Mouse (Mus musculus) C2C12 (cell line): ENCODE data around the gene Uvrag. TPM values are rescaled to one million over a fixed set of nuclear protein-coding genes. Genes with fewer than 3 reads are reported as not detected.

Source experiments
- H3K27me3 ChIP-seq: one replicate; pipeline ENCODE4 v1.6.1; 2011; ENCODE audit not compliant: control insufficient read depth, insufficient read depth, insufficient read length
- H3K36me3 ChIP-seq: one replicate; pipeline ENCODE4 v1.6.1; 2011; ENCODE audit not compliant: control insufficient read depth, insufficient read depth
- H3K4me3 ChIP-seq: one replicate; pipeline ENCODE4 v1.5.1; 2011; ENCODE audit warnings: mild to moderate bottlenecking, control low read depth; ENCODE audit not compliant: poor library complexity, insufficient read depth, severe bottlenecking
- H3K79me2 ChIP-seq: one replicate; pipeline ENCODE4 v1.6.1; 2011; ENCODE audit not compliant: control insufficient read depth, insufficient read depth
- H3K79me3 ChIP-seq: one replicate; pipeline ENCODE4 v1.6.1; 2011; ENCODE audit warnings: low read depth, control low read depth
- H3ac ChIP-seq: one replicate; pipeline ENCODE3; 2011; ENCODE audit warnings: low read depth; ENCODE audit not compliant: control insufficient read depth, insufficient read length
- CEBPB ChIP-seq: IDR thresholded peaks from one replicate; pipeline ENCODE4 v1.6.1; 2011; ENCODE audit warnings: low read depth, mild to moderate bottlenecking, control low read depth, moderate library complexity
- CTCF ChIP-seq: IDR thresholded peaks from one replicate; pipeline ENCODE4 v1.5.1; 2011; ENCODE audit not compliant: control insufficient read depth, insufficient read depth, insufficient read length
- FOSL1 ChIP-seq: IDR thresholded peaks from one replicate; pipeline ENCODE4 v1.8.0; 2011; ENCODE audit warnings: mild to moderate bottlenecking, low read length; ENCODE audit not compliant: poor library complexity, insufficient read depth, severe bottlenecking
- MAX ChIP-seq: IDR thresholded peaks from one replicate; pipeline ENCODE4 v1.6.1; 2011; ENCODE audit warnings: mild to moderate bottlenecking, control low read depth
- MYOD1 ChIP-seq: IDR thresholded peaks from one replicate; pipeline ENCODE4 v1.6.1; 2011; ENCODE audit warnings: low read depth; ENCODE audit not compliant: control insufficient read depth, insufficient read length
- MYOG ChIP-seq: IDR thresholded peaks from one replicate; pipeline ENCODE4 v1.6.1; 2011; ENCODE audit not compliant: control insufficient read depth, insufficient read length; ENCODE audit errors: extremely low read depth
- USF1 ChIP-seq: IDR thresholded peaks from one replicate; pipeline ENCODE4 v1.6.1; 2011; ENCODE audit warnings: low read depth, mild to moderate bottlenecking, control low read depth, moderate library complexity
- polyA plus RNA-seq: library from polyadenylated mRNA; unstranded; fragments of >200 nt; fragmentation: generic; extraction: Trizol; gene quantifications from one replicate; pipeline ENCODE4 v1.2.1, GENCODE M21; 2012; ENCODE audit warnings: missing spikeins

The Uvrag gene
- polyA plus RNA-seq, 1 experiment: 9.0 TPM

DNA sequence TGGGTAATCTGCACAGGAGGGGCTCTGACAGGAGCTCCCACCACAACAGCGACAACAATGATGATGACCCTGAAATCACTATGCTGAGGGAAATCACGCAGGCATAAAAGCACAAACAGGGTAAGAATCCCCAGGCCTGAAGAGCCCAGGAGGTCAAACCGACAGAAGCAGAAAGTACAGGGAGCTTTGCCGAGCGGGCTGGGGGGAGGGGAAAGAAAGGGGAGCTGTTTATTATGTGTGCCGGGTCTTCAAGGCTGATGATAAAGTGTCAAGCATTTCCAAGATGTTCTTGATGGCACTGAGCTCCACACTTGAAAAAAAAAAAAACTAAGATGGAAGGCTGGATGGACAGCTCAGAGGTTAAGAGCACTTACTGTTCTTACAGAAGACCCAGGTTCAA, 4.2 kb downstream of the Uvrag start:
- Histone ChIP-seq H3K27me3 (no peaks in the 10 kb centered on the region), H3K79me3 (peaks cover 31% of the 10 kb centered on the region), H3K79me2 (peaks cover 69% of the 10 kb centered on the region), H3K36me3 (no peaks in the 10 kb centered on the region), H3ac (no peak overlapping the region), H3K4me3 (no peak overlapping the region)
- TF ChIP-seq CEBPB (no peak), MYOD1 (no peak), MYOG (no peak), USF1 (no peak)

DNA sequence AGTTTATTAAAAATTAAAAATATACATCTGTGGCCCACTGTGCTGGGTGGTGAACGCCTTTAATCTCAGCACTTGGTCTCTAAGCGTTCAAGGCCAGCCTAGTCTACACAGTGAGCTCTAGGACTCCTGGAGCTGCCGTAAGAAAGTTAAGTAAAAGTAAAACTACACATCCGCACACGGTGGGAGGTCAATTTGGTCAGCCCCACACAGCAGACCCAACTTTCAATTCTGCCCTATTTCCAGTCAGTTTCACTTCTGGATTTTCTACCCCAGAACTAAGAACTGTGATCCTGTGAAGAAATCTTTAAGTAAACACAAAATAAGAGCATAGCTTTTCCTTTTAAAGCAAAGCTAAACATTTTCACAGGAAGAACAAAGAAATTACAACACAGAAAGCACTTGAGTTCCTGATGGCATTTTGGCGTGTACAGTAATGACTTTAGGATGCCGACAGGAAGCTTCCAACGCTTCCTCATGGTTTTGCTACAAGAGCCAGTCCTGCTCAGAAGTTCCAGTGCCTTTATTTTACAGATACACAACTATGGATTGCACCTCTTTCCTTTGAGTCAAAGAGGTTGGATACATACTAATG, 7.0 kb downstream of the Uvrag start:
- Histone ChIP-seq H3K4me3 (no peak overlapping the region), H3K27me3 (no peaks in the 10 kb centered on the region), H3K79me3 (peaks cover 26% of the 10 kb centered on the region), H3K79me2 (peaks cover 58% of the 10 kb centered on the region), H3K36me3 (no peaks in the 10 kb centered on the region), H3ac (no peak overlapping the region)
- TF ChIP-seq FOSL1: no peak

DNA sequence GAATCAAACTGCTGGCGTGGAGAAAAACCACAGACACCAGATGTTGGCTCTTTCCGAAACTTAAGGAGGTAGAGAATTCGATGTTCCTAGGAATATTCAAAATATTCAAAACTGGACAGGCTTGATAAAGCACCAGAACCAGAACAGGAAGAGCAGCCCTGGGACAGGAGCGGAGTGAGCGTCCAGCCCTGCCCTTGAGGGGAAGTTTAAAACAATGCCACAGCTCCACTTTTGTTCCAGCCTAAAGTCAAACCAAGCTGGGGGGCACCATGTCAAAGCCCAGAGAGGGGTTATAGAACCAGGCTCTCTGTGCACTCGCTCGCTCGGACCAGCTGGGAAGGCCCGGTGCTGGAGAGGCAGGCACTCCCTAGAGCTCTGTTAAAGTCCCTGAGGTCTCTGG, 8.3 kb downstream of the Uvrag start:
- no peak for TF ChIP-seq USF1
- no peak for TF ChIP-seq CEBPB
- no peak for TF ChIP-seq FOSL1
- no peak for TF ChIP-seq MAX
- no peak for TF ChIP-seq MYOD1
- TF ChIP-seq MYOG: no peak
- no peak for TF ChIP-seq CTCF
- H3K27me3 ChIP-seq: no peaks in the 10 kb centered on the region
- H3K79me3 ChIP-seq: peaks cover 19% of the 10 kb centered on the region
- H3K4me3 ChIP-seq: no peak overlapping the region
- H3K79me2 ChIP-seq: peaks cover 45% of the 10 kb centered on the region
- no peaks in the 10 kb centered on the region for H3K36me3 ChIP-seq
- H3ac ChIP-seq: no peak overlapping the region

DNA sequence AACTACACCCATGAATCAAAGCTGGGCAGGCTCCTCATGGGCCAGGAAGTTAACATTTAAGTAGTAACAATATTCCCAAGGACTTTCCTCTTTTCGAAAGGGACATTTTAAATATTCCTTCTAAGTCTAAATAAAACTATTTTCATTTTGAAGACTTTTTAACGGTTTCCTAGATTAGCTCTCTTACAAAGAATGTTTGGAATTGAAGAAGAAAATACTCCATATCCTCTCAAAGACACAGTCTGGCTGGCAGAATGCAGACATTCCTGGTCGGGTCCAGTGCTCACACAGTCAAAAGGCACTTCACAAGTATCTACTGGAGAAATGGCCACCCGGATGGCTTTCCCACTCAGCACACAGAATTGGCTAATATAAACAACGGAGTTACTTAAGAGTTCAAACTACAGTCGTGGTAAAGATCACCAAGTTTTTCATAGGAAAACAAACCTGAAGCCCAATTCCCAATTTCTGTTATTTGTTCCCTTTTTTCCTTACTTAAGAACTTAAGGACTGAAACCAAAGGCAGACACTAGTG, 9.1 kb downstream of the Uvrag start:
- no peak for TF ChIP-seq CEBPB
- TF ChIP-seq CTCF: no peak
- no peak for TF ChIP-seq FOSL1
- no peak for TF ChIP-seq MAX
- no peak for TF ChIP-seq USF1
- Histone ChIP-seq H3ac (no peak overlapping the region), H3K4me3 (no peak overlapping the region), H3K79me2 (peaks cover 38% of the 10 kb centered on the region), H3K27me3 (no peaks in the 10 kb centered on the region), H3K79me3 (peaks cover 13% of the 10 kb centered on the region), H3K36me3 (no peaks in the 10 kb centered on the region)

DNA sequence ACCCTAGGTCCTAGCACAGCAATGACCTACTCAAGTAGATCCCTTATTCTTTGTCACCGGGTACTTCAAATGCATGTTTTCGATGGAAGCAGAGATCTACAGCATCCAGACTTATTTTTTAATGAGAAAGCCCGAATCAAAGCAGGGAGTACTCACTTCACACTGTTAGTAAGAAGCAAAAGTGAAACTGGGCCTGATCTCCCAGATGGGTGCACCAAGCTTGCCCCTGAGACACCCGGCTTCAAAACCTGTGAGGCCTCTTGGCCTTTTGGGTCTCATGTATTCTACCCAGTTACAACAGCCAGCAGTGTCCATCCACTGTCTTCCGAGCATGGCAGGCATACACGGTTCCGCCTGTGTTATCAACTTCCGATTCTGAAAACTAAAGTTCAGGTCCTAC, 12.0 kb downstream of the Uvrag start:
- H3K79me2 ChIP-seq: peaks cover 13% of the 10 kb centered on the region
- TF ChIP-seq CEBPB: no peak
- TF ChIP-seq FOSL1: no peak
- TF ChIP-seq CTCF: no peak
- TF ChIP-seq MYOD1: no peak
- TF ChIP-seq MYOG: no peak
- no peak for TF ChIP-seq USF1
- TF ChIP-seq MAX: no peak
- H3K79me3 ChIP-seq: peaks cover 3% of the 10 kb centered on the region
- H3K4me3 ChIP-seq: no peak overlapping the region
- no peaks in the 10 kb centered on the region for H3K27me3 ChIP-seq
- no peak overlapping the region for H3ac ChIP-seq
- H3K36me3 ChIP-seq: no peaks in the 10 kb centered on the region

DNA sequence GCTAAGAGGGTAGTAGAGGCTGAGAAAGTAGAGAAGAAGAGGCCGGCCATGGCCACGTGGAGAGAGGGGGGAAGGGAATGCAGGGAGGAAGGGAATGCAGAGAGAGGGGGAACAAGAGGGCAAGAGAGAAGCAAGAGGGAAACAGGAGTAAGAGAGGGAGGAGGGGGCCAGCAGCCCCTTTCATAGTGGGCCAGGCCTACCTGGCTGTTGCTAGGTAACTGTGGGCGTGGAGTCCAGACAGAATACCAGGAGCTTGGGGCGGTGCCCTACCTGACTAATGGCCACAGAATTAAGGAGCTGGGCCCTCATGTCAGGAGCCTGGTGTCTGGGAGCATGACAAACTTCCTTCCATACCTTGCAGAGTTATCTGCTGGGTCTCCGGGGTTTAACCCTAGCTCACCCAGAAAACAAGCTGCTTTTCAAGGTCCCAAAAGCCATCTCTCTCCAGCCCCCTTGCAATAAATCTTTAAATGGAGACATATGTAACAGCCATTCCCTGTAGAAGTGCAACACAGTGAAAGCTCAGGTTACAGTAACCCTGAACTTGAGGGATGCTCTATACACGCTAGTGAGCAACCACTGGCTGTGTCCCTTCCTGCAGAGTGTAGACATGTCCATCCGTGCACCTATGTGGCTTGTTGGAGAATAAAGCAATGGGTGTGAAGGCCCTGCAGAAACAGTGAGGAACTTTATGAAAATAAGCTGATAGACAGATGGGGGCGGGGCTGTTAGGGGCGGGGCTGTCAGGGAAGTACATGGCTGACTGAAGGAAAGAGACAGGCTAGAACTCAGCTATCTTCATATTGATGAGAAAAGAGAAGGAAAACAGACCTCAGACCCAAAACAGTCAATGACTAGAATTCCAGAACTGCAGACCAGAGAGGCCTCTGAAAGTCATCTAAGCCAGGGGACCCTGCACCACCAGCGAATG, 12.7 kb downstream of the Uvrag start:
- no peak for TF ChIP-seq CEBPB
- no peak for TF ChIP-seq CTCF
- no peak for TF ChIP-seq MYOD1
- no peak for TF ChIP-seq USF1
- TF ChIP-seq FOSL1: no peak
- TF ChIP-seq MAX: no peak
- TF ChIP-seq MYOG: no peak
- Histone ChIP-seq H3ac (no peak overlapping the region), H3K4me3 (no peak overlapping the region), H3K36me3 (no peaks in the 10 kb centered on the region), H3K27me3 (no peaks in the 10 kb centered on the region), H3K79me3 (peaks cover 1% of the 10 kb centered on the region), H3K79me2 (peaks cover 8% of the 10 kb centered on the region)
